Mouse (Mus musculus) spleen, adult 2 months (tissue): ENCODE measurements around the gene Celsr1. TPM values are rescaled to one million over a fixed set of nuclear protein-coding genes. Genes with fewer than 3 reads are reported as not detected.

ENCODE experiments used
- DNase-seq, 2 experiments: peaks; one replicate each; pipeline versions ENCODE4 v3.0.0 to v3.0.0-alpha.2; 2012 to 2021; ENCODE audit warnings: low spot score in 2 of 2, low read depth in 1 of 2
- H3K27ac ChIP-seq: fragments of 200-500 bp; 2 replicates; pipeline ENCODE4 v1.5.1; 2012; ENCODE audit warnings: low read length, inconsistent platforms; ENCODE audit not compliant: insufficient read depth
- H3K27me3 ChIP-seq: fragments of 200-500 bp; 2 replicates; pipeline ENCODE4 v1.6.1; 2012; ENCODE audit warnings: mild to moderate bottlenecking, moderate library complexity, low read length, inconsistent platforms; ENCODE audit not compliant: control insufficient read depth, insufficient read depth
- H3K36me3 ChIP-seq: fragments of 200-500 bp; 2 replicates; pipeline ENCODE4 v1.6.1; 2012; ENCODE audit warnings: mild to moderate bottlenecking, low read length, inconsistent platforms; ENCODE audit not compliant: control insufficient read depth, insufficient read depth
- H3K4me1 ChIP-seq: fragments of 200-500 bp; 2 replicates; pipeline ENCODE4 v1.6.1; 2011; ENCODE audit warnings: inconsistent platforms; ENCODE audit not compliant: control insufficient read depth, insufficient read depth, insufficient read length
- H3K4me3 ChIP-seq: fragments of 200-500 bp; 2 replicates; pipeline ENCODE4 v1.5.1; 2011; ENCODE audit warnings: mild to moderate bottlenecking, inconsistent platforms; ENCODE audit not compliant: insufficient read depth, insufficient read length; ENCODE audit errors: extremely low read depth
- CTCF ChIP-seq: fragments of 200-500 bp; IDR thresholded peaks from 2 replicates; pipeline ENCODE4 v1.5.1; 2011; ENCODE audit warnings: mild to moderate bottlenecking, inconsistent platforms; ENCODE audit not compliant: insufficient read depth, insufficient read length, insufficient replicate concordance; ENCODE audit errors: extremely low read depth
- POLR2A ChIP-seq: fragments of 200-500 bp; IDR thresholded peaks from 2 replicates; pipeline ENCODE4 v1.6.1; 2011; ENCODE audit warnings: low read depth, low read length, inconsistent platforms
- WGBS: fragments of 180-500 bp; shearing (Covaris S2); methylation state at CpG from one replicate; pipeline ENCODE4 v1.1.7; 2018; 5-methylcytosine and 5-hydroxymethylcytosine counted together
- polyA plus RNA-seq: library from polyadenylated mRNA; depleted of rRNA; stranded (reverse); fragments of >200 nt; gene quantifications from 2 replicates; pipeline ENCODE4 v1.2.3, GENCODE M21; 2012

Gene Celsr1
- polyA plus RNA-seq, 1 experiment = 7.4 TPM

DNA sequence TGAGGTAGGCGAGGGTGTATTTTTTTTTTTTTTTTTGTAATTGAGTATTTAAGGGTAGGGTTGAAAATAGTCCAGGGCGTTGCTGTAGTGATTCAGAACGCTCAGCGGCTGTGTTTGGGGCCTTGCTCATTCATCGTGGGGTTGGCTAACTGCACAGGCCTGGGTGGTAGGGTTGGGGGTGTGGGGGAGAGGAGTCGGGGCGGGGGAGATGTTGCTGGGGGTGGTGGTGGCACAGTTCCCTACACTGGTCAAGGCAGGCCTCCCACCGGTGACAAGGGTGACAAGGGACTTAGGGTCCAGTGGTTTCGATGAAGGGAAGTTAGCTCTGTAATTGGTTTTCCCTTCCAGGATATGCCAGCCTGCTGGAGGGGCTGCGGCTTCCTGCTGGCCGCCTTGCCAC, 36.8 kb upstream of the Celsr1 start:
- no peaks in the 10 kb centered on the region for H3K27me3 ChIP-seq
- H3K27ac ChIP-seq = peak overlapping the region; percentile 89; the same call in 1 of the 2 replicates
- H3K4me3 ChIP-seq = no peak overlapping the region
- H3K36me3 ChIP-seq = no peaks in the 10 kb centered on the region
- TF ChIP-seq POLR2A (no peak), CTCF (no peak)
- 20% methylated on average over 11 of the region's 11 CpGs for WGBS
- DNase-seq = no peak
- peaks cover 61% of the 10 kb centered on the region for H3K4me1 ChIP-seq

DNA sequence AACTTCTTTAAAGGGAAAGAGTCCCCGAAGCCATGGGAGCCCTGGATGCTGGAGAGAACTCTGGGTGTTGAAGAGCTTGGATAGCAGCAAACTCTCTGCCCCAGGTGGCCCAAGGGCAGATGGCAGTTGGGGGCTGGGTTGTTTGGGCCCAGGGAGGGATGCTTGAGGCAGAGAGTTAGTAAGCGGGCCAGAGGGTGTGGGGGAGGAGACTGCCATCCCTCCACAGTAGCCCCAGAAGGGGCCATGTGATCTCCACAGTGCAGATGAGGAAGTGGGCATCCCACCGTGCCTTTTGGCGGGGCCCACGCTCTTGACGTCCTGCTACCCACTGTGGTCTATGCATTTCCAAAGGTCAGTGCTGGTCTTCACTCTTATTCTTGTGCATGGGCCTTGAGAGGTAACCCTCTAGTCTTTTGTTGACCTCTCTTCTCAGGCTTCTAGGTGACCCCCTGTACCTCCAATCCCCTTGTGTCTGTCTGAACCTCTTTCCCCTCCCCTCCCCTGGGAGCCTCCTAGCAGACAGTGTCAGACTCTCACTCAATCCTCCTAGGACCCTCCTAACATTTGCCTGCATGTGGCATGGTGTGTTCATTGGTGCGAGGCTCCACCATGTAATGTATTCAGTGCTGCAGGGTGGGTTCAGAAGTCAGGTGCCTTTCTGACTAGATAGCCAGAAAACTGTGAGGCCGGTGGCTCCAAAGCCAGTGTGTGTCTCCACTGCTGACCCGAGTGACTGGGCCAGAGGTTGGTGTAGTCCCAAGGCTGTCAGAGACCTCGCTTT, 35.6 kb upstream of the Celsr1 start:
- Histone ChIP-seq H3K27ac (peak overlapping the region; percentile 89), H3K36me3 (no peaks in the 10 kb centered on the region), H3K4me3 (0 out of 2 replicates have a peak overlapping the region, but pooled peaks have one; percentile 6), H3K27me3 (no peaks in the 10 kb centered on the region), H3K4me1 (peaks cover 73% of the 10 kb centered on the region)
- TF ChIP-seq CTCF (no peak), POLR2A (no peak)
- DNase-seq = peak in 1 of 2 experiments; percentile 62
- WGBS = 32% methylated on average over 10 of the region's 10 CpGs

DNA sequence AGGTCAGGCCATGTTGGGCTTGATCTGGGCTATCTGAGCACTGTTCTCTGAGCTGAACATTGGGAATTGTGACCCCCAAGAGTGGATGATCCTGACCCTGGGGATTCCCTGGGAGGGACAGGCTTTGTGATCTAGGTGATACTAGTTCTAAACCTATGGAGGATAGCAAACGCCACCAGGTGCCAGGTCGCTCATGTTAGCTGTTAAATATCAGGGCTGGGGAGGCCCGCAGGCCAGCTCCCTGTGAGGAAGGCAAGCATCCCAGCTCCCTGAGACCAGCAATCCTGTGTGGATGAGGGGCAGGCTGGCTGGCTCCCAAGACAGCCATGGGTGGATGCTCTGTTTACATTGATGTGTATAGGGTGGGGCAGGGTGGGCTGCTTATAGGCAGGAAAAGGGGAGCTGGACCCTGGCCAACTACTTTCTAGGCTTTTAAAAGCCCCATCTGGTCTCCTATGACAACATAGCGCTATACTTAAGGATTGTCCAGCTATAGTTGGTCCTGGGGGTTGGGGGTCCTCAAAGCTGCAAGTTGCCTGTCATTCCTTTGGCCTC, 34.4 kb upstream of the Celsr1 start:
- Histone ChIP-seq H3K36me3 (no peaks in the 10 kb centered on the region), H3K27ac (peak overlapping the region; percentile 89), H3K27me3 (no peaks in the 10 kb centered on the region), H3K4me3 (peak overlapping the region; percentile 33; the same call in 1 of the 2 replicates), H3K4me1 (peaks cover 76% of the 10 kb centered on the region)
- TF ChIP-seq POLR2A (no peak), CTCF (no peak)
- 74% methylated on average over 4 of the region's 4 CpGs for WGBS
- no peak for DNase-seq

DNA sequence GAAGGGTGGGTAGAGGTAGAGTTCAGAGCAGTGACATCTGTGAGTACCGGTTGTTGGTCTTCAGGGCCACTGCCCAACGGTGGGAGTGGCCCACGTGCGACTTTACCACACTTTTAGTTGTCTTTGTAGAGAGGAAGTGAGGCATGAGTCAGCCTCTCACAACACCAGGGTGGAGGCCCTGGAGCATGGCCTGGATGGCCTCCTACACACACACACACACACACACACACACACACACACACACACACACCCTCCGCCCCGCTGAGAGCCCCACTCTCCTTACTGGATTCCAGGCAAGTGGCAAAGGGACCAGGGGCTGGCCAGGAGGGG, 34.0 kb upstream of the Celsr1 start:
- H3K4me1 ChIP-seq = peaks cover 77% of the 10 kb centered on the region
- TF ChIP-seq CTCF (no peak), POLR2A (no peak; the same call in 1 of the 2 replicates)
- no peaks in the 10 kb centered on the region for H3K27me3 ChIP-seq
- WGBS = 10% methylated on average over 6 of the region's 6 CpGs
- peak overlapping the region; percentile 89 for H3K27ac ChIP-seq
- no peaks in the 10 kb centered on the region for H3K36me3 ChIP-seq
- peak; percentile 70 to 73 for DNase-seq
- peak overlapping the region; percentile 33; the same call in 1 of the 2 replicates for H3K4me3 ChIP-seq

DNA sequence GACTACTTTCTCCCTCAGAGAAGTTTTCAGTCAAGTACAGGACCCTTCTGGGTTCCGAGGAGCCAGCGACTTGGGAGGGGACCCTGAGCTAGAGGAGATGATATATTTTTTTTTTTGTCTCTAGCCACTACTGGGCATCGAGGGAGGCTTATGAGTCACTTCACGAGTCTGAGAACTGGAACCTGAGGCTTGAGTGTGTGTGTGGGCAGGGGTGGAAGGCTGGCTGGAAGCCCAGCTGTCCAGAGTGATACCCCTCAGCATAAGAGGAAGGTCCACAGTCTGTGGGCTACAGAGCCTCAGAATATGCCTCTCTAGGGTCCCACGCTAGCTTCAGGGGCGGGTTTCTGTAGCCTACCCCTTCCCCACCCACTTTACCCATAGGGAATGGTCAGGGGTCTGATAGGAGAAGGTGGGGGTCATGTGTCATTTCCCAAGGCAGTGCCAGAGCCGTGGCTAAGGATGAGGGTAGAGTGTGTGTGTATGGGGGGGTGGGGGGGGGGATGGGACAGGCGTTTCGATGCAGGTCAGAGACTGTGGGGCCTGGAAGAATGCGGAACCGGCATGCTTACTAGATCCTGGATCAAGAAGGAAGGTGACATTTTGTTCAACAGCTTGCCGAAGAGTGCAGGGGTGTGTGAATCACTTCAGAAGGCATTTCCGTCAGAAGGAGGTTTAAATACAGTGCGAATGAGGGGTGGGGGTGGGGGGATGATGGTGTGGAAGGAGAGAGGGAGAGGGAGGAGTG, 33.4 kb upstream of the Celsr1 start:
- Histone ChIP-seq H3K27me3 (no peaks in the 10 kb centered on the region), H3K27ac (peak overlapping the region; percentile 89), H3K4me1 (peaks cover 80% of the 10 kb centered on the region), H3K36me3 (no peaks in the 10 kb centered on the region), H3K4me3 (peak overlapping the region; percentile 1; the same call in 1 of the 2 replicates)
- no peak for TF ChIP-seq POLR2A
- TF ChIP-seq CTCF = no peak
- 18% methylated on average over 14 of the region's 14 CpGs for WGBS
- no peak for DNase-seq

DNA sequence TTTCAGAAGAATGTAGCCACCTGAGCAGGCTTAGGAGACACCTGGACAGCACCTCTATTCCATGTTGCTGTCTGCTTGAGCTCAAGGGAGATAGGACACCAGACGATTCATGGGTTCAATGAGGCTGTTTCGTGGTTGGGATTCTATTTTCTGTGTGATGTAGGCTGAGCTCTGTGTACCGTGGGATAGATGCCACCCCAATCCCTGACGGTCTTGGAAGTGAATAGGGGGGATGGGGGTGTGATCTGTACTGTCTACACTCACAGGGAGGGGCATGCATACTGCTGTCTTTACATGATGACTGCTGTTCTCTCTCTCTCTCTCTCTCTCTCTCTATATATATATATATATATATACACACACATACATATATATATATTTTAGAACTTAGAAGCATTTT, 31.8 kb upstream of the Celsr1 start:
- no peak overlapping the region for H3K4me3 ChIP-seq
- H3K27ac ChIP-seq = peak overlapping the region; percentile 79
- peaks cover 82% of the 10 kb centered on the region for H3K4me1 ChIP-seq
- TF ChIP-seq CTCF (no peak), POLR2A (no peak)
- no peak for DNase-seq
- no peaks in the 10 kb centered on the region for H3K27me3 ChIP-seq
- no peaks in the 10 kb centered on the region for H3K36me3 ChIP-seq
- WGBS = 63% methylated on average over 4 of the region's 4 CpGs
